Mouse (Mus musculus): ENCODE data around the gene Cops7a.

DNA sequence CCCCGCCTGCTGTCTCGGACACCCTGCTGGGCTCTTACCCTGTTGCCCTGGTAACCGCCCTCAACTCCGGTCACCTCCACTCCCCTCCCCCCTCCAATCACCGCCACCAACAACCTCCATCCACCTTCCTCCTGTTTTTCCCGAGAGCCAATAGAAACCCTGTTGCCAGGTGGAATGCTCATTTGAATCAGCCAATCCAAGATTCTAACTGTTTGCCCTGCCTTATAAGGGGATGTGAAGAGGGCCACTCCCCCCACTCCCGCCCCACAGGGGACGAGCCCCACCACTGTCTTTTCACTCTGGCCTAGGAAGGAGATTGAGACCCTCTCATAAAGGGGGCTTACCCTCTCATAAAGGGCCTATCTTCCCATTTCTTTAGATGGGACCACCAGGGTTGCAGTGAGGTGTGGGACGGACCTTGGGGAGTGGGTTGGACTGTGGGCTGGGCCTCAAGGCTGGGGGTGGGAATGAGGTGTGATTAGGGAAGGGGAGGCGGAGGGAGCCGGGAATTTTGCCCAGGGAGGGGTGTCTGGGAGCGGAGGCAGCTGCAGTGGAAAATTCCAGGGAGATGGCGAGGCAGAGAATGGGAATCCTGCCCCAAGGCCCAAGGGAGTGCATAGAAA is 45.5 kb downstream of the Cops7a start, which contains the start of gene Ptms:
- TF ChIP-seq POLR2A (IDR thresholded peaks at IDR 0.05; ENCODE audit: insufficient read depth, low read depth, low read length) (peak; percentile 41; the same call in 1 of the 2 replicates), CTCF (IDR thresholded peaks at IDR 0.05; ENCODE audit: insufficient read depth, low read depth, low read length) (no peak)

All from olfactory bulb, adult 2 months (tissue).